Mouse (Mus musculus): ENCODE measurements around the gene Rpl3.
A peak's percentile ranks its signal among the peaks of the same experiment; 100 is the strongest.

Gene Rpl3

GRCm38 (mm10) chr15:80115256-80115655, 23.6 kb upstream of the Rpl3 start:
- DNase-seq (ENCODE audit: low spot score): no peak

GRCm38 (mm10) chr15:80114414-80114813, 22.7 kb upstream of the Rpl3 start:
- DNase-seq (ENCODE audit: low spot score): no peak

- no peak for DNase-seq (ENCODE audit: low spot score)
Observed at GRCm38 (mm10) chr15:80112499-80112898, 20.8 kb upstream of the Rpl3 start.

- no peak for DNase-seq (ENCODE audit: low spot score)
Observed at GRCm38 (mm10) chr15:80111436-80111835, 19.8 kb upstream of the Rpl3 start.

DNA sequence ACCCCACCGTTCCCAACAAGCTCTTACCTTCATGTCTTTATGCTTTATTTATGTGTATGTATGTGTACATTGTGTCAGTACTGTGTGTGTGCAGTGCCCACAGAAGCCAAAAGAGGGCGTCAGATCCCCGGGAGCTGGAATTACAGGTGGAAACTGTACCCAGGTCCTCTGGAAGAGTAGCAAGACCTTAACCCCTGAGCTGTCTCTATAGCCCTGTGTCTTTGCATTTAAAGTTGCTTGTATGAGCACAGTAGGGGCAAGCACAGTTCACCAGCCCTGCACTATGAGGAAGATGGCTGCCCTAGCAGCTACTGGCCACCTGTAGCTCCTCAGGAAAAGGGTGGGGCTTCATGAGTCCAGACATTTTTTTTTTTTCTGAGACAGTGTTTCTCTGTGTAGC, 15.9 kb upstream of the Rpl3 start:
- DNase-seq (ENCODE audit: low spot score): no peak

DNA sequence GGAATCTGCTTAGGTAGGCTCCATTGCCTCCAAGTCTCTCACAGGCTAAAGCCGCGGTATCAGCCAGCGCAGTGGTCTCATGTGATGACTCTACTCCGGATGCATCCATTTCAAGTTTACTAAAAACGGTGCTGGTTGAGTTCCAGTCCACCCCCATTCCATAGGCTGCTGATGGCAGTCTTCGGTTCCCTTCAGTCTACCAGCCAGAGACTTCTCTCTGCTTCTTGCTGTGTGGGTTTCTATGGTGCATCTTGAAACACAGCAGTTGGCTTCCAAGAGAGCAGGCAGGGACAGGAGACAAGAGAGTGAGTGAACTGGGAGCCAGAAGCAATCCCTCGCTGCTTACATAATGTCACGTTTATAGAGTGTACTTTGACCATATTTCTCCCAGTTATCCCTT, 15.5 kb upstream of the Rpl3 start:
- DNase-seq (ENCODE audit: low spot score): no peak

GRCm38 (mm10) chr15:80105490-80106410, 14.1 kb upstream of the Rpl3 start:
- no peak for DNase-seq (ENCODE audit: low spot score)

GRCm38 (mm10) chr15:80102495-80102894, 10.8 kb upstream of the Rpl3 start:
- DNase-seq (ENCODE audit: low spot score): no peak

GRCm38 (mm10) chr15:80101503-80101902, 9.8 kb upstream of the Rpl3 start:
- no peak for DNase-seq (ENCODE audit: low spot score)

DNA sequence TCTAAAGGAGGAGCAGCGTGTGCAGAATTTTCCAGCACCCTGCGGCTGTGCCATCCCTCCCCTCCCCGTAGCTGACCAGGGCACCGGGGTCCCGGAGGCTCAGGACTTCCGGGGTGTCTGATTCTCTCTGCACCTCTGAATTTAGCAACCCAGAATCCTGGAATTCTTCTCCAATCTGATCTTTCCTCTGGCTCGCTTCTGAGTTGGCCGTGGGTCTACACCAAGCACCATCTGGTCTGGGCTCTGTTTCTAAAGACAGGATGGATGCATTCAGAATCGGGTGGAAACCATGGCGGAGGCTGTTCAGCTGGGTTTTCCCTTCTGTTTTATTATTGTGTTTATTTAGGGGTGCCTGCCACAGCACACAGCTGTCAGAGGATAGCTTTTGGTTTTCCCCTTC, 9.2 kb upstream of the Rpl3 start:
- no peak for DNase-seq (ENCODE audit: low spot score)

DNA sequence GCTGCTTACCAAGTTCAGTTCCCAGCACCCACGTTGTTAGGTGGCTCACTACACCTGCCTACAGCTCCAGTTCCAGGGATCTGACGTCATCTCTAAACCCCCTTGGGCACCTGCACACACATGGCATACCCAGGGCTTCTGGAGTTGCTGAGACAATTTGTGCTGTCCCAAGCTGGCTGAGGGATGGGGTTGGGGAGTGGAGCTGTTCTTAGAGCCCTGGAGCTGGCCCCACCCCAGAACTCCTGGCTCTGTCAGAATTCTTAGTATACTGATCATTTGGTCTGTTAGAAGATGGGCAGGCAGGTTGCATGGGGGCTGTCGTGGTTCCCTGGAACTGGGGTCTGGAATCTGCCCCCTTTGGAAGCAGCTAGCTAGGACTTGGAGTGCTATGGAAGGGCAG, 8.5 kb upstream of the Rpl3 start:
- no peak for DNase-seq (ENCODE audit: low spot score)

GRCm38 (mm10) chr15:80099477-80099876, 7.8 kb upstream of the Rpl3 start:
- no peak for DNase-seq (ENCODE audit: low spot score)

DNA sequence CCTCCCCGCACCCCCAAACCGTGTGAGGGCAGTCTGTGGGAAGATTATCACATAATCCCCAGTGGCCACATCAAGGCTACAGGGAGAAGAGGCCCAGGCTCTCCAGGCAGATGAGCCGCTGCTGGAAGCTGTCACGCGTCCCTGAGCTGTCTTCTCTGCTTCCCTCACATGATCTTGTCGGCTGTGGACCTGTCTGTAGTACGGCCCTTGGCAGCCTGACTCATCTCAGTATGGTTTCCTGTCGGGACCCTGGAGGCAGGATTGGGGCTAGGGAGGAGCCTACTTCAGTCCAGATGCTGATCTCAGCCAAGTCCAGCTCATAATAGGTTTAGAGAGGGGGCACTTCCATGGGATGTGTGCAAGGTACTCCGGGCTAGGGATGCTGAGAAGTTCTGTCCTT, 7.1 kb upstream of the Rpl3 start:
- no peak for DNase-seq (ENCODE audit: low spot score)

GRCm38 (mm10) chr15:80097999-80098461, 6.4 kb upstream of the Rpl3 start:
- no peak for DNase-seq (ENCODE audit: low spot score)

- DNase-seq (ENCODE audit: low spot score): peak; percentile 65
Observed at GRCm38 (mm10) chr15:80096946-80097881, 5.5 kb upstream of the Rpl3 start.

DNA sequence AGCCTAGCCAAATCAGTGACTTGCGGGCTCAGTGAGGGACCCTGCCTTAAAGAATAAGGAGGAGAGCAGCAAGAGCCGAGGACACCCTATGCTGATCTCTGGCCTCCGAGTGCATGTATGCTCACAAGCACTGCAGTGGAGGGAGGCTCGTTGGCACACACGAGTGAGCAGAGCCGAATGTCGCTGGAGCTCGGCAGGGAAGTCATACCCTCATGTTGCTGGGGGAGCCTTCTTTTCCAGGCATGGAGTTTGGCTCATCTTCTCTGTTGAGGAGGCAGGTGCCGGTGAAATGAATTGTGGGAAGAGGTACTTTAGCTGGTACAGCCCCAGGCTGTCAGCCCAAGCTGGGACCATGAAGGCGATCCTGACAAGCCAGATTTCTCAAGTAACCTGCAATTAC, 4.7 kb upstream of the Rpl3 start:
- no peak for DNase-seq (ENCODE audit: low spot score)

GRCm38 (mm10) chr15:80095596-80095995, 3.9 kb upstream of the Rpl3 start:
- no peak for DNase-seq (ENCODE audit: low spot score)

GRCm38 (mm10) chr15:80094201-80094600, 2.5 kb upstream of the Rpl3 start:
- no peak for DNase-seq (ENCODE audit: low spot score)

GRCm38 (mm10) chr15:80092599-80092998, 931 bp upstream of the Rpl3 start:
- DNase-seq (ENCODE audit: low spot score): no peak

GRCm38 (mm10) chr15:80092041-80092441, 373 bp upstream of the Rpl3 start:
- DNase-seq (ENCODE audit: low spot score): no peak

GRCm38 (mm10) chr15:80090741-80091120, 937 bp downstream of the Rpl3 start:
- no peak for DNase-seq (ENCODE audit: low spot score)

DNA sequence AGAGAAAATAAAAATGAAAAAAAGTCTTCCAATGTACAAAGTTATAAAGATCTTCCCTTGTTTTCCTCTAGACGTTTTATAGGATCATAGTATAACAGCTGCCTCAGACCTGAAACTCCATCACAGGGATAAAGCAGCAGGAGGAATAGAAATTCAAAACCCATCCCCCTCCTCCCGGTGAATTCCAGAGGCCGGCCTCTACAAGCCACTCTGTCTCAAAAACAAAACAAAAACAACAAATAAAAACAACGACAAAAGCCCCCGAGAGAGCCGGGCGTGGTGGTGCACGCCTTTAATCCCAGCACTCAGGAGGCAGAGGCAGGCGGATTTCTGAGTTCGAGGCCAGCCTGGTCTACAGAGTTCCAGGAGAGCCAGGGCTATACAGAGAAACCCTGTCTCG, 1.5 kb downstream of the Rpl3 start:
- DNase-seq (ENCODE audit: low spot score): no peak

- peak; percentile 86 for DNase-seq (ENCODE audit: low spot score)
Observed at GRCm38 (mm10) chr15:80088637-80089036, 3.0 kb downstream of the Rpl3 start.

Measured in ovary, postnatal 36 days (tissue).